8 mouse cellular contexts compared by ENCODE assay signal in the genomic region with DNA sequence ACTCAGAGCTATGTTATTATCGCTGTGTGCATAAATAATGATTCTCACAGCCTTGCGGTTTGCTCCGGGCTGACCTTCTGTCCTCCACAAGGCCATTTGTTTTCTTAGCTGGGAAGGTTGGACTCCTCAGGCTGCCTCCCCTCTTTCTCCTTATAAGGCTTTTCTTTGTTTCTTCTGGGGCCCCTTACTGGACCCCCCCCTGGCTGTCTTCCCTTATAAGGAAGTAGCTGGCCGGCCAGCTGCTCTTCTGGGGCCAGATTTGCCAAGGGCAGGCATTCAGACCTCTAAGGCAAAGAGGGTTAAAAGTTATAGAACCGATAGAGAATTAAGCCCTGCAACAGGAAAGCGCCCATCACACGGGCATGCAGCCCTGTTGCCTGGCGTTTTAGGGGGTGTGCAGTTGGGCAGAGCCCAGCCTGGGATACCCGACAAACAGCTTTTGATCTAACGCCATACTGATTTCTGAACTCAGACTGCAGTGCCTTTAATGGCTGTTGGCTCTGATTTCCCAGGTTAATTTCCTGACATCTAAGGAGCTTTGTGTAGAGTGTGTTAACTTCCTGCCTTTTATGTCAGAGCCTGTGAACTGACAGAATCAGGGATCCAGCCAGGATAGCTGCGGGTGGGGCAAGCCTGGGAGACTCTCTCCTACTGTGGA.
DNase-seq lines count a peak whose midpoint lies in the region; ATAC-seq lines count a peak whose summit lies in the region.

No protein-coding gene starts in this region.

- no peaks in the 10 kb centered on the region for H3K36me3 ChIP-seq in heart, embryonic 14.5 days (ENCODE audit: control insufficient read depth, insufficient read depth, low read length)
- no peaks in the 10 kb centered on the region for H3K36me3 ChIP-seq in midbrain, embryonic 15.5 days (replicated peaks)

- no peak overlapping the region for H3K4me3 ChIP-seq in heart, embryonic 14.5 days (ENCODE audit: control insufficient read depth in 1 of 2, insufficient read depth in 1 of 2, low read depth in 1 of 2, low read length in 2 of 2)
- H3K4me3 ChIP-seq in midbrain, embryonic 15.5 days: no peak overlapping the region

- no peak; the same call in 1 of the 2 replicates for ATAC-seq in heart, embryonic 14.5 days (ENCODE audit: insufficient number of reproducible peaks, insufficient read depth, low FRiP score, low read depth)
- peak; percentile 44 for ATAC-seq in midbrain, embryonic 15.5 days (replicated peaks)
- no peak for ATAC-seq in erythroblast, adult 5-6 weeks (replicated peaks; ENCODE audit: low FRiP score, poor library complexity, severe bottlenecking)

- peak overlapping the region; percentile 24 for H3K4me2 ChIP-seq in heart, embryonic 14.5 days (ENCODE audit: low read length)
- H3K4me2 ChIP-seq in midbrain, embryonic 15.5 days: peak overlapping the region; percentile 26

- H3K27ac ChIP-seq in heart, embryonic 14.5 days (replicated peaks in 1 of 2; ENCODE audit: control insufficient read depth in 1 of 2, insufficient read depth in 1 of 2, low read depth in 2 of 2, low read length in 2 of 2): peak overlapping the region; percentile 39 to 53
- H3K27ac ChIP-seq in midbrain, embryonic 15.5 days: peak overlapping the region; percentile 73

- peak overlapping the region; percentile 4 for H3K9ac ChIP-seq in heart, embryonic 14.5 days (ENCODE audit: low read length)
- H3K9ac ChIP-seq in midbrain, embryonic 15.5 days: no peak overlapping the region

- peak; percentile 25 to 35 for DNase-seq in lung, adult 18-20 months
- no peak for DNase-seq in lung, postnatal 25 days (ENCODE audit: low spot score)
- DNase-seq in kidney, postnatal 14 days: peak; percentile 77
- DNase-seq in frontal cortex, postnatal 25 days (ENCODE audit: low spot score in 2 of 2): no peak
- DNase-seq in gastrocnemius, adult 18-20 months (ENCODE audit: low spot score): no peak

- H3K27me3 ChIP-seq in heart, embryonic 14.5 days (ENCODE audit: control insufficient read depth, insufficient read depth, low read length): no peaks in the 10 kb centered on the region
- no peaks in the 10 kb centered on the region for H3K27me3 ChIP-seq in midbrain, embryonic 15.5 days (replicated peaks)

- peaks cover 43% of the 10 kb centered on the region in 2 experiments for H3K4me1 ChIP-seq in heart, embryonic 14.5 days (ENCODE audit: control insufficient read depth in 2 of 2, insufficient read depth in 2 of 2, low read length in 2 of 2)
- H3K4me1 ChIP-seq in midbrain, embryonic 15.5 days: peaks cover 41% of the 10 kb centered on the region

- H3K9me3 ChIP-seq in heart, embryonic 14.5 days (ENCODE audit: control insufficient read depth, low read length): no peaks in the 10 kb centered on the region
- H3K9me3 ChIP-seq in midbrain, embryonic 15.5 days: no peaks in the 10 kb centered on the region

- 13% methylated on average over 11 of the region's 11 CpGs for WGBS in heart, embryonic 14.5 days
- 7% methylated on average over 11 of the region's 11 CpGs for whole genome bisulfite sequencing in midbrain, embryonic 15.5 days

Comparison
In these comparisons a context has a peak if more than half of its experiments do, and no peak if none do; other contexts are left out.
1. DNase-seq: peak in lung, adult 18-20 months (2 of 2) and kidney, postnatal 14 days (single experiment); none in lung, postnatal 25 days (single experiment), frontal cortex, postnatal 25 days (0 of 2) and gastrocnemius, adult 18-20 months (single experiment).